Mouse (Mus musculus) brain, adult 2 months (tissue): ENCODE data around the gene Sult1a1.
A peak's percentile ranks its signal among the peaks of the same experiment; 100 is the strongest.
"Not testable (repeated sequence)": the region's sequence is repeated elsewhere in the genome, so short reads cannot be mapped to it uniquely, and the experiment has no call there.

Experiments
- DNase-seq: peaks from one replicate; pipeline ENCODE4 v3.0.0; 2011; ENCODE audit warnings: low read depth, low spot score

Sult1a1 gene

GRCm38 (mm10) chr7:126696886-126697285, 20.7 kb upstream of the Sult1a1 start:
- no peak for DNase-seq

- DNase-seq: no peak
Measured at GRCm38 (mm10) chr7:126696303-126696702, 20.1 kb upstream of the Sult1a1 start.

- DNase-seq: peak; percentile 99
Measured at GRCm38 (mm10) chr7:126695631-126696207, 19.5 kb upstream of the Sult1a1 start, which contains the start of gene Slx1b. Gene Slx1b (minus strand): TSS chr7:126695784.

- peak; percentile 80 for DNase-seq
Measured at GRCm38 (mm10) chr7:126695210-126695611, 19.0 kb upstream of the Sult1a1 start, which contains the start of gene Bola2. Gene Bola2 (plus strand): TSS chr7:126695401.

DNA sequence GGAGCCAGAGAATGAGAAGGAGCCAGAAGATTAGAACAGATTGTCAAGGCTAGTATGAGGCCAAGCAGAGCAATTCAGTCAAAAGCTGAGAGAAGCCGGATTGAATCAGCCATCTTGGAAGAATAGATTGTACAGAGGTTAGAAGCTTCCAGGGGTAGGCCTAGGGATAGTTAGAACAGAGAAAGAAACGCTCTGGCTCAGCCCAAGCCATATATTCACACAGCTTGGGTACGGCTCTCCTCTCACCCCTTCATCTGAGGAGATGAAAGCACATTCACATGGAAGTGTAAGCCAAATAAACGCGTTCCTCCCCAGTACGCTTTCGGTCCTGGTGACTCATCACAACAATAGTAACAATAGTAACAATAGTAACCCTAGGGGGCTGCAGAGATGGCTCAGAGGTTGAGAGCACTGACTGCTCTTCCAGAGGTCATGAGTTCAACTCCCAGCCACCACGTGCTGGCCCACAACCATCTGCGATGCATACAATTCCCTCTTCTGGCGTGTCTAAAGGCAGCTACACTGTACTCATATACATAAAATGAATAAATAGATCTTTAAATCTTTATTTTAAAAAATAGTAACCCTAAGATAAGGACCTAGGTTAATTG, 18.3 kb upstream of the Sult1a1 start:
- DNase-seq: peak; percentile 40

- no peak for DNase-seq
Measured at GRCm38 (mm10) chr7:126693781-126694180, 17.5 kb upstream of the Sult1a1 start.

DNA sequence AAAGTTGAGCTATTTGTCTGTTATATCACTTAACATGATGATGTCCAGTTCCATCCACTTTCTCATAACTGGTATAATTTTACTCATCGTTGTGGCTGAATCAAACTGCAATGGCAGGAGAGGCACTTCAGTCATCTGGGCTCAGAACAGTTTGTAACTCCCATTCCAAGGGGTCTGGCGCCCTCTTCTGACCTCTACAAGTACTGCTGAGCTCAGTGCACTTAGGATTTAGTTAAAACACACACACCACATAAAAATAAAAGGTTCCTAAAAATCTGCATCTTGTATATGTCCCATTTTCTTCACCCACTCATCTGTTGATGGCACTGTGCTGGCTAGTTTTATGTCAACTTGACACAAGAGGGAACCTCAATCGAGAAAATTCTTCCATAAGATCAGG, 17.0 kb upstream of the Sult1a1 start:
- peak; percentile 92 for DNase-seq

DNA sequence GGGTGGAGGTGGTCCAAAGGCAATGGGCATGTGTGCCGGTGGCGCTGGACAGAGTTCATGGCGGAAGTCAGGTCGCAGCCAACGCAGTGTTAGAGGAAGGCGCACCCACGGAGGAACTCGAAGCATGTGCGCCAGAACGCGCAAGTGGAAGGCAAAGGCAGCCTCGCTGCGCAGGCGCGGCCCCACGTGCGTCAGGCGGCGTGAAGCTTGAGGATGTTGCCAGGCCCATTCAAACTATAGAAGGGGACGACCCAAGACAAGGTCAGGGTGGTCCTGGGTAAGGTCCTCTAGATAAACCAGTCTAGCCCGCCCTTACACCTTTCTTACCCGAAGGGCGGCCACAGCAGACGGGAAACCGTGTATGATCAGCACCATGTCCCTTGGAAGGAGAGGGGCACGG, 16.2 kb upstream of the Sult1a1 start:
- no peak for DNase-seq

DNA sequence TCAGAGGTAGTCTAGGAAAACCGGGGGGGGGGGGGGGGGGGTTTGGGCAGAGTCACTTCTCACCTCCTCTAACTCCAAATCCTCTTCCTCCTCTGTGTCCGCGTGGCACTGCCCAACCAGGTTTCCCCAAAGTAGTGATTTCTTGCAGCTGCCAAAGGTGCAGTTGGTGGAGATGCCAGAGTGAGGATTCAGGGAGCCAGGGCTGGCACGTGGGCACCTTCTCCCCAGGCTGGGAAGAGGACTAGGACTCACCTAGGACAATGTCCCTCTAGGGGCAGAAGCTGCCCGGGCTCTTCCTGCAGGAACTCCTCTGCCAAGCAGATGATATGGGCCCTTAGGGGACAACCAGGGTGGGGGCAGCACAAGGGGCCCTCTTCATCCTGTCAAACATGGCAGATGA, 15.4 kb upstream of the Sult1a1 start:
- DNase-seq: no peak

DNA sequence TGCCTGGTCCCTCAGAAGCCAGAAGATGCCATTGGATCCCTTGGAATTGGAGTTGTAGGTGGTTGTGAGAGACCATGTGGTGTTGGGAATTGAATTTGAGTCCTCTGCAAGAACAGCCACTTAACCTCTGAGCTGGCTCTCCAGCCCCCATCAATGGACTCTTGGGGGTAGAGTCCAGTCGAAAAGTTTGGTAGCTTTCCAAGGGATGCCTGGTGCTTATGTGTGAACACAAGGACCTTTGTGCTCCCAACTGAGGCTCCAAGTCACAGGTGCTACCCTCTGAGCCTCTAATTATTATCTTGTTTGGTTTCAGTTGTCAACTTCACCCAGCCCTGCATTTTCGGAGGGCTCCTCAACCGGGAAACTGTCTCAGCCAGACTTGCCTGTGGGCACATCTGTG, 14.5 kb upstream of the Sult1a1 start:
- no peak for DNase-seq

DNA sequence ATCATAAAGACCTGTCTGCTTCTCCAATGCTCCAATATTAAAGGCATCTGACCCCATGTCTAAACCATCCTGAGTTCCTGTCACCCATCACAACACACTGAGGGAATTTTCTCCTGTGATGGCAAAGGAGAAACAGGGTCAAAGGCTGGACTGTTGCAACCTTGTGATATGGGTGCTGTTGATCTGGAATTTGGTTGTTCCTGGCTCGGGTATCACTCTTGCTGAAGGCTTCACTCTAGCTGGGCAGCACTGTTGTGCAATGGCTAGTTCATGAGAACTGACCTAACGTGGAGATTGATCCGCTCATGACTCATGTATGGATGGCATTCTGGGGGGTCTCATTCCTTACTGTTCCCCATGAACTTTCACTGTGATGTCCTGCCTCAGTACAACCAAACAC, 12.8 kb upstream of the Sult1a1 start:
- DNase-seq: no peak

DNA sequence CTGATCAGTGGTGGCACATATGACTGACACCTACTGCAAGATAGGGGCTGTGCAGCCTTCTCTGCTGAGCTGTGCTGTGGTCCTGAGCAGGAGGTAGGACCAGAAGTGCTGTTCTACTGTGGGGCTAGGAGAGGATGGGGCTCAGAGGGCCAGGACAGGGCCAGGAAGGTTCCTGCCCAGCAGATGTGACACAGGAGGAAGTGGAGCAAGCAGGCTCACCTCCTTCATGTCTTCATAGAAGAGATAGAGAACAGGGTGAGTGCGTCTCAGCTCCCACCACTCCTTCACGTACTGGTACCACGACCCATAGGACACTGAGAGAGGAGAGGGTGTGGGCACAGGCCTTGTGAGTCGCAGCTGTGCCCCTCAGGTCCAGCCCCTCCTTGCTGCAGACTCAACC, 11.9 kb upstream of the Sult1a1 start:
- not testable (repeated sequence) for DNase-seq

DNA sequence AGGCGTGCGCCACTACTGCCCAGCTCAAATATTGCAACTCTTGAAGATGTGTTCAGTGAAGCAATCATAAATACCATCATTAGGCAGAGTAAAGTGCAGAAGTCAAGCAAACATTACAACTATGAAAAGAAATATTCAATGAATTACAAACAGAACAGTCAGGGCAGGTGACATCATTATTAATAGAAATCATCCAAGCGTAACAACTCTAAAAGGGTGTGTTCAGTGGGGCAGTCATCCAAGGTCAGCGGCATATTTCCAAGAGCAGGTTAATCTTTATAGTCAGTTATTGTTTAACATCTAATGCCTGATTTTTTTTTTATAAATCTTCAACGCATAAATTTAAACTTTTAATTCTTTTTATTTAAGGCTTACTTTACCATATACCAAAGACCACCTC, 5.0 kb upstream of the Sult1a1 start:
- DNase-seq: no peak

- no peak for DNase-seq
Measured at GRCm38 (mm10) chr7:126679683-126680082, 3.5 kb upstream of the Sult1a1 start.

DNA sequence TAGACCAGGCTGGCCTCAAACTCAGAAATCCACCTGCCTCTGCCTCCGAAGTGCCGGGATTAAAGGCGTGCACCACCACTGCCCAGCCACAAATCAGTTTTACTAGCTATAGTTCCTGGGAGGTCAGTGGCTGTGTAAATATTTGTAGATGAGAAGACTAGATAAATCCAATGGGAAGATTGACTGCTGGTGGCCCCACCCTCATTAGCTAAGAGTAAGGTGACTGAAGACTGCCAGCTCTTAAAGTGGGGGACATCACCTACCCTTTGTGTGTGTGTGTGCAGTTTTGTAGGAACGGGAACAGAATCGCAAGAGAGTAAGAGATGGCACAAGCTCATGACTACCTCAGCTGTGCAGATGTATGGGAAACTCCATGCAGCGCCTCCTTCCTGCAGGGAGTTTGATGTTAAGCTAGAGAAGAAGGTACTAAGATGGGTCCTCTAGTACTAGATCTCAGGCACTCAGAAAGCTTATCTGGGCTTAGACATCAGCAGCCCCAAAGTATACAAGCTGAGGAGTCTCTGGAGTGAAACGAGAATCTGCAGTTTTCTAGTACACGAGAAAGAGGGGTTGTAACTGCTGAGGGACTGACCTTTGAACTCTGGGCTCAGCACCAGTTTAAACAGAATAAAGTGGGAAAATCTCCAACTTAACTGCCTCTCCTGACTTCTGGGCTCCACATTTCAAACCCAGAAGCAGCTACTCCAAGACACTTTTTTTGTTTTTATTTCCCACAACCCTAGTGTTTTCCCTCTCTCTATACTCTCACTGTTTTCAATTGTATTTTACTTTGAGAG, 2.5 kb upstream of the Sult1a1 start:
- DNase-seq: no peak

DNA sequence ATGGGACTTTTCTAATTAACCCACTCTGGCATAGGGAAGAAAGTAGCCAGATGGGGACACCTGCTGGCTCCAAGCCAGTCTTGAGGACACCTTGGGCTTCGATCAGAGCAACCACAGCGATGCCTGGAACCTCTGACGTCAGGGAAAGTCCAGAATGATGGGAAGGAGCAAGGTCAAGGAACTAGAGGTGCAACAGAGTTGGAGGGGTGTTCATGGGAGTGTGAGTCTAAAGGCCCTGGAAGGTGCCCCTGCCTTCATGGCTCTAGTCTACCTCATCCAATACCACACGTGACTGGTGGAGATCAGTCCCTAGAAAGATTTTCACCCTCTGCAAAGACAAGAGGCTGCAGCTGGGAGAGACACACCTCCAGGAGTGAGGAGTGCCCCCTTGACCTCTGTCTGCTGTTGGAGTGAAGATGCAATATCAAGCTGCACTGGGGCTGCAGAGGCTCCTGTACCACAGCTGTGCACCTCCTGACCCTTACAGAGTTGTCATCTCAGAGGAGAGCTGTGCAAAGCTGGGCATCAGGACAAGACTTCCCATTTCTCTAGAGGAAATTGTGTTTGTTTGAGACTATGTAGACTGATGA, 494 bp upstream of the Sult1a1 start:
- no peak for DNase-seq

- no peak for DNase-seq
Measured at GRCm38 (mm10) chr7:126675104-126675503, 1.1 kb downstream of the Sult1a1 start.

DNA sequence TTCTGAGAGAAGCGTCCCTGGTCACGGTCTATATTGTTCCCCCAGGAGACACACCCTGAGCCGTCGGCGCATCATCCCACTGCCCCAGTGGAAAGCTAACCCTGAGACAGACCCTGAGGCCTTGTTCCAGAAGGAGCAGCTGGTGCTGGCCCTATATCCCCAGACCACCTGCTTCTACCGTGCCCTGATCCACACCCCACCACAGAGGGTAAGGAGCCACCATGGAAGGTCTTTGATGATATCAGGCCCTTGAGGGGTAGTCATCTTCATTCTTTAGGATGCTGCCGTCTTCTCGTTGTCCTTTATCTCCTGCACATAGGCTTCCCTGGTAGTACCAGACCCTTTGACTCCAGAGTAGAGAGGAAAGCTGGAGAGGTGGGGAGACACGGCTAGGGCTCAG, 4.1 kb downstream of the Sult1a1 start:
- DNase-seq: no peak

DNA sequence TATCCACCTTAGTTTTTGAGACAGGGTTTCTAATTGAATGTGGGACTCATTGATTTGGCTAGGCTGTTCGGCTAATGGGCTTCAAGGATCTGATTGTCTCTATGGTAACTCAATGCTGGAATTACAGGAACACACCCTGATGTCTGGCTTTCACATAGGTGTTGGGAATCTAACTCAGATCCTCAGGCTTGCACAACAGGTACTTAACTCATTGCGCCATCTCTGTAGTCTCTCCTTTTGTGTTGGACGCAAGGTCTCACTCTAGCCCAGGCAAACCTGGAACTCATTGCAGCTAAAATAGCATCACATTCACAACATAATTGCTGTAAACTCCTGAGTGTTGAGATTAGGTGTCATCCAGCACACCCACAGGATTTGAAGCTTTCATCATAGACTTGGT, 6.1 kb downstream of the Sult1a1 start:
- no peak for DNase-seq

DNA sequence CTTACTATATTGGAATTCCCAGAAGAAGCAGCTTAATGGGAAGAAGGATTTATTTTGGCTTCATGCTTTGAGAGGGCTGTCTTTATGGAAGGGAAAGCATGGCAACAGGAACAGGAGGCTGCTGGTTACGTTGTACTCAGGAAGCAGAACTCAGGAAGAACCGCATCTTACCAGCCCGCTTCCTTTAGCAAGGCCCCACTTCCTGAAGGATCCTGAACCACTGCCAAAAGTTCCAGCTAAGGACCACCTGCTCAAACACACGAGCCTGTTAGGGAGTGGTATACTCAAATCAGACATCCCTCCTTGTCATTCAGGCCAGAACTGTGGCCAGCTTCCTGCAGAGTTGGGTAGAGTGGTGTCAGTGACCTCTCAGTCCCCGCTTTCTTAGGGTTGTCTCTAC, 7.8 kb downstream of the Sult1a1 start:
- no peak for DNase-seq

- no peak for DNase-seq
Measured at GRCm38 (mm10) chr7:126667495-126668090, 8.6 kb downstream of the Sult1a1 start.

- no peak for DNase-seq
Measured at GRCm38 (mm10) chr7:126665269-126665668, 11.0 kb downstream of the Sult1a1 start.
